Mouse (Mus musculus) neural tube, embryonic 13.5 days (tissue): Measurements from ENCODE around the gene Ntm. TPM values are rescaled to one million over a fixed set of nuclear protein-coding genes. Genes with fewer than 3 reads are reported as not detected.

ENCODE experiments used
- ATAC-seq: fragments of 200-750 bp; cut with Nextera tagmentation; 2 replicates; pipeline ENCODE4 v1.8.0; 2017; ENCODE audit warnings: low read depth, mild to moderate bottlenecking, moderate TSS enrichment, moderate library complexity
- H3K27ac ChIP-seq: fragments of 300-500 bp; sonication (generic); replicated peaks from 2 replicates; pipeline ENCODE4 v1.5.1; 2015; ENCODE audit warnings: moderate library complexity, mild to moderate bottlenecking, inconsistent platforms
- H3K27me3 ChIP-seq: fragments of 300-500 bp; sonication (generic); 2 replicates; pipeline ENCODE4 v1.6.1; 2015; ENCODE audit warnings: mild to moderate bottlenecking, inconsistent platforms
- H3K36me3 ChIP-seq: fragments of 300-500 bp; sonication (generic); 2 replicates; pipeline ENCODE4 v1.6.1; 2015; ENCODE audit warnings: mild to moderate bottlenecking, inconsistent platforms
- H3K4me1 ChIP-seq: fragments of 300-500 bp; sonication (generic); replicated peaks from 2 replicates; pipeline ENCODE4 v1.6.1; 2015; ENCODE audit warnings: inconsistent platforms
- H3K4me2 ChIP-seq: fragments of 300-500 bp; sonication (generic); 2 replicates; pipeline ENCODE4 v1.6.1; 2015; ENCODE audit warnings: inconsistent platforms, mild to moderate bottlenecking, moderate library complexity
- H3K4me3 ChIP-seq: fragments of 300-500 bp; sonication (generic); 2 replicates; pipeline ENCODE4 v1.5.1; 2015; ENCODE audit warnings: mild to moderate bottlenecking, inconsistent platforms
- H3K9ac ChIP-seq: fragments of 300-500 bp; sonication (generic); 2 replicates; pipeline ENCODE4 v1.6.1; 2015; ENCODE audit warnings: moderate library complexity, mild to moderate bottlenecking, inconsistent platforms
- H3K9me3 ChIP-seq: fragments of 300-500 bp; sonication (generic); 2 replicates; pipeline ENCODE4 v1.6.1; 2016; ENCODE audit warnings: inconsistent platforms
- WGBS: fragments of 180-500 bp; shearing (Covaris S2); methylation state at CpG from one replicate; pipeline ENCODE4 v1.1.7; 2015; 5-methylcytosine and 5-hydroxymethylcytosine counted together
- polyA plus RNA-seq: library from polyadenylated mRNA; unstranded; fragments of >200 nt; fragmentation: Nextera tagmentation; extraction: Ambion mirVana; gene quantifications from 2 replicates; pipeline ENCODE4 v1.2.1, GENCODE M21; 2015

Ntm gene
- polyA plus RNA-seq, 1 experiment from 2014 or later: 150 TPM

- Histone ChIP-seq H3K27ac (0 out of 2 replicates have a peak overlapping the region, but pooled peaks have one; percentile 28), H3K27me3 (no peaks in the 10 kb centered on the region), H3K36me3 (no peaks in the 10 kb centered on the region), H3K4me3 (no peak overlapping the region), H3K4me1 (peaks cover 3% of the 10 kb centered on the region; the same call in 1 of the 2 replicates), H3K9me3 (no peaks in the 10 kb centered on the region), H3K4me2 (no peak overlapping the region), H3K9ac (no peak overlapping the region)
- ATAC-seq: no peak; the same call in 1 of the 2 replicates
- 63% methylated on average over 10 of the region's 10 CpGs for WGBS
Observed at GRCm38 (mm10) chr9:29791199-29791915, 171.6 kb downstream of the Ntm start.

- Histone ChIP-seq H3K27ac (no peak overlapping the region), H3K4me2 (no peak overlapping the region), H3K36me3 (no peaks in the 10 kb centered on the region), H3K4me3 (no peak overlapping the region), H3K9ac (no peak overlapping the region), H3K27me3 (no peaks in the 10 kb centered on the region), H3K4me1 (peaks cover 3% of the 10 kb centered on the region; the same call in 1 of the 2 replicates), H3K9me3 (no peaks in the 10 kb centered on the region)
- 70% methylated on average over 4 of the region's 4 CpGs for WGBS
- no peak for ATAC-seq
Observed at GRCm38 (mm10) chr9:29790017-29790416, 172.9 kb downstream of the Ntm start.

GRCm38 (mm10) chr9:29788855-29789254 lies 174.1 kb downstream of the Ntm start:
- Histone ChIP-seq H3K4me2 (no peak overlapping the region), H3K36me3 (no peaks in the 10 kb centered on the region), H3K27ac (no peak overlapping the region), H3K9ac (no peak overlapping the region), H3K4me1 (peaks cover 3% of the 10 kb centered on the region; the same call in 1 of the 2 replicates), H3K4me3 (no peak overlapping the region), H3K27me3 (no peaks in the 10 kb centered on the region), H3K9me3 (no peaks in the 10 kb centered on the region)
- no peak for ATAC-seq
- 91% methylated on average over 9 of the region's 9 CpGs for WGBS

GRCm38 (mm10) chr9:29787408-29787807 lies 175.5 kb downstream of the Ntm start:
- no peaks in the 10 kb centered on the region for H3K36me3 ChIP-seq
- H3K4me1 ChIP-seq: peaks cover 3% of the 10 kb centered on the region; the same call in 1 of the 2 replicates
- H3K9me3 ChIP-seq: no peaks in the 10 kb centered on the region
- WGBS: 84% methylated on average over 4 of the region's 4 CpGs
- no peak for ATAC-seq
- H3K4me3 ChIP-seq: no peak overlapping the region
- H3K4me2 ChIP-seq: no peak overlapping the region
- no peak overlapping the region for H3K27ac ChIP-seq
- no peak overlapping the region for H3K9ac ChIP-seq
- no peaks in the 10 kb centered on the region for H3K27me3 ChIP-seq

- no peak overlapping the region for H3K4me2 ChIP-seq
- ATAC-seq: no peak
- WGBS: 83% methylated on average over 4 of the region's 4 CpGs
- H3K27me3 ChIP-seq: no peaks in the 10 kb centered on the region
- H3K4me1 ChIP-seq: no peaks in the 10 kb centered on the region
- no peak overlapping the region for H3K9ac ChIP-seq
- no peaks in the 10 kb centered on the region for H3K9me3 ChIP-seq
- H3K27ac ChIP-seq: no peak overlapping the region
- H3K36me3 ChIP-seq: no peaks in the 10 kb centered on the region
- H3K4me3 ChIP-seq: no peak overlapping the region
Observed at GRCm38 (mm10) chr9:29782697-29783096, 180.2 kb downstream of the Ntm start.

GRCm38 (mm10) chr9:29779739-29780138 lies 183.2 kb downstream of the Ntm start:
- H3K36me3 ChIP-seq: no peaks in the 10 kb centered on the region
- H3K27me3 ChIP-seq: no peaks in the 10 kb centered on the region
- no peak overlapping the region for H3K9ac ChIP-seq
- H3K4me2 ChIP-seq: no peak overlapping the region
- ATAC-seq: no peak
- no peak overlapping the region for H3K27ac ChIP-seq
- no peaks in the 10 kb centered on the region for H3K4me1 ChIP-seq
- WGBS: 79% methylated on average over 7 of the region's 7 CpGs
- no peaks in the 10 kb centered on the region for H3K9me3 ChIP-seq
- H3K4me3 ChIP-seq: no peak overlapping the region

- ATAC-seq: no peak
- Histone ChIP-seq H3K4me2 (no peak overlapping the region), H3K4me1 (0 out of 2 replicates have a peak, but pooled peaks cover 3% of the 10 kb centered on the region), H3K9me3 (no peaks in the 10 kb centered on the region), H3K4me3 (no peak overlapping the region), H3K27ac (no peak overlapping the region), H3K9ac (no peak overlapping the region), H3K36me3 (no peaks in the 10 kb centered on the region), H3K27me3 (no peaks in the 10 kb centered on the region)
- WGBS: 93% methylated on average over 3 of the region's 3 CpGs
Observed at GRCm38 (mm10) chr9:29776951-29777350, 186.0 kb downstream of the Ntm start.

GRCm38 (mm10) chr9:29776542-29776941 lies 186.4 kb downstream of the Ntm start:
- Histone ChIP-seq H3K4me1 (0 out of 2 replicates have a peak, but pooled peaks cover 3% of the 10 kb centered on the region), H3K4me2 (no peak overlapping the region), H3K9ac (no peak overlapping the region), H3K27ac (no peak overlapping the region), H3K4me3 (no peak overlapping the region), H3K9me3 (no peaks in the 10 kb centered on the region), H3K36me3 (no peaks in the 10 kb centered on the region), H3K27me3 (no peaks in the 10 kb centered on the region)
- ATAC-seq: no peak
- 83% methylated on average over 4 of the region's 4 CpGs for WGBS

GRCm38 (mm10) chr9:29776030-29776429 lies 186.9 kb downstream of the Ntm start:
- no peaks in the 10 kb centered on the region for H3K36me3 ChIP-seq
- H3K4me1 ChIP-seq: 0 out of 2 replicates have a peak, but pooled peaks cover 8% of the 10 kb centered on the region
- no peaks in the 10 kb centered on the region for H3K27me3 ChIP-seq
- no peaks in the 10 kb centered on the region for H3K9me3 ChIP-seq
- no peak overlapping the region for H3K4me3 ChIP-seq
- WGBS: 88% methylated on average over 4 of the region's 4 CpGs
- H3K4me2 ChIP-seq: no peak overlapping the region
- no peak for ATAC-seq
- H3K9ac ChIP-seq: no peak overlapping the region
- no peak overlapping the region for H3K27ac ChIP-seq

- Histone ChIP-seq H3K27me3 (no peaks in the 10 kb centered on the region), H3K4me2 (no peak overlapping the region), H3K27ac (no peak overlapping the region), H3K36me3 (no peaks in the 10 kb centered on the region), H3K4me1 (0 out of 2 replicates have a peak, but pooled peaks cover 11% of the 10 kb centered on the region), H3K9me3 (no peaks in the 10 kb centered on the region), H3K4me3 (no peak overlapping the region), H3K9ac (no peak overlapping the region)
- 73% methylated on average over 11 of the region's 11 CpGs for WGBS
- no peak for ATAC-seq
Observed at GRCm38 (mm10) chr9:29772625-29773388, 190.1 kb downstream of the Ntm start.

GRCm38 (mm10) chr9:29771870-29772269 lies 191.1 kb downstream of the Ntm start:
- H3K36me3 ChIP-seq: no peaks in the 10 kb centered on the region
- H3K9me3 ChIP-seq: no peaks in the 10 kb centered on the region
- no peaks in the 10 kb centered on the region for H3K27me3 ChIP-seq
- H3K4me1 ChIP-seq: peaks cover 16% of the 10 kb centered on the region; the same call in 1 of the 2 replicates
- no peak overlapping the region for H3K9ac ChIP-seq
- WGBS: 39% methylated on average over 5 of the region's 5 CpGs
- no peak overlapping the region for H3K27ac ChIP-seq
- H3K4me2 ChIP-seq: no peak overlapping the region
- no peak overlapping the region for H3K4me3 ChIP-seq
- no peak for ATAC-seq

- Histone ChIP-seq H3K36me3 (no peaks in the 10 kb centered on the region), H3K27me3 (no peaks in the 10 kb centered on the region), H3K9me3 (no peaks in the 10 kb centered on the region), H3K4me3 (no peak overlapping the region), H3K4me2 (no peak overlapping the region), H3K4me1 (peaks cover 22% of the 10 kb centered on the region), H3K9ac (no peak overlapping the region), H3K27ac (no peak overlapping the region)
- WGBS: 62% methylated on average over 23 of the region's 23 CpGs
- 0 out of 2 replicates have a peak, but pooled peaks have one; percentile 29 for ATAC-seq
Observed at GRCm38 (mm10) chr9:29771071-29771785, 191.7 kb downstream of the Ntm start.
